Mouse (Mus musculus): Measurements from ENCODE around the gene Pla2g4b.

The Pla2g4b gene

DNA sequence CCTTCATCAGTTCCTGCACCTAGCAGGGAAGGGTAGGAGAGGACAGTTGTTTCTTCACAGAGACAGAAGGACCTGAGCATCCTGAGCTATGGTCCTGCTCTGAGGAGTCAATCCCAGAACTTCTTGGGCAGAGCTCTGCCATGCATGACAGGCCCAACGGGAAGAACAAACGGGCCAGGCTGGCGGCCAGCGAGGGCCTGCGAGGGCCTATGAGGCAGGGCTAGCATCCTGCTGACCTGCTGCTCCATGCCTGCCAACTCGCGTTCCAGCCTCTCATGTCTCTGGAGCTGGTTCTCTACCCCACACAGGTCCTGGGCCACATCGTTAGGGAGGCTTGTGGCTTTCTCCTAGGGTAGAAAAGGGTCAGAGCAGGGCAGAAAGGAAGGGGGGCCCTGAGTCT, 29.0 kb downstream of the Pla2g4b start:
- no peak for DNase-seq (ENCODE audit: low spot score)

GRCm38 (mm10) chr2:120064639-120065038, 31.4 kb downstream of the Pla2g4b start:
- DNase-seq (ENCODE audit: low spot score): no peak

- DNase-seq (ENCODE audit: low spot score): no peak
Measured at GRCm38 (mm10) chr2:120065243-120065642, 32.0 kb downstream of the Pla2g4b start.

- DNase-seq (ENCODE audit: low spot score): peak; percentile 48
Measured at GRCm38 (mm10) chr2:120066224-120066623, 33.0 kb downstream of the Pla2g4b start.

DNA sequence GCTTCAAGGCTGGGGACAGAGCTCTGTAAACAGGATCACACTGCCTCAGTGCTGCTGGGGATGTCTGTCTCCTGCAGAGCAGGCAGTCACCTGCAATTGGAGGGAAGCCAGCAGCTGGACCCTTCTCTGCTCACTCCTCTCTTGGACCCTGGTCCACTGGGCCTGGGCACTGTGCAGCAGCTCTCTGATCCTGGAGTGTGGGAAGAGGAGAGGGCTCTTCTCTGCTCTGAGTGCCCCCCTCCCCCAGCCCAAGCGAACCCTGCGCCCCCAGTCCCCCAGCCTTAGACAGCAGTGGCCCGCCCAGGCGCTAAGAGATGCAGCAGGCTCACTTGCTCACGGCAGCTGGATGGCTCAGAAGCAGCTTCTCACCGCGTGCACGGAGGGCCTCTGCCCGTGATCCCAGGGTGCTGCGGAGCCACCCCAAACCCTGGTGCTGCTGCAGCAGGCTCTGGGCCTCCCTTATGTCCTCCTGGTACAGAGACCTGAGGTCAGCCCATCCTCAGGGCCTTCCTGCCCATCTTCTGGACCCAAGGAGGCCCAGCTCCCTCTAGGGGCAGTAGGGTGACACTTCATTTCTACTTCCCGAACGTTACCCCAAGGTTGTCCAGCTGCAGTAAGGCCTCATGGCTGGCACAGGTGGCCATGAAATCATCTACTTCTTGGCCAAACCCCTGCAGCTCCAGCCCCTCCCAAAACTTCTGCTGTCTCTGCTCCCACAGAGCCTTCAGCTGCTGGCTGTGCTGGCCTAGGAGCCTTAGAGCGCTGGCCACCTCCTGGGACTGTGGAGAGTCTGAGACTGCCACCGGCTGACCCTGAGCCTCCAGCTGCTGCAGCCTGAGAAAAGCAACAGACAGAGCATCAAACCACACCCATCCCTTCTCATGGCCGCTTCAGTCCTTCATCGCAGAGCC, 35.6 kb downstream of the Pla2g4b start:
- peak; percentile 39 for DNase-seq (ENCODE audit: low spot score)

DNA sequence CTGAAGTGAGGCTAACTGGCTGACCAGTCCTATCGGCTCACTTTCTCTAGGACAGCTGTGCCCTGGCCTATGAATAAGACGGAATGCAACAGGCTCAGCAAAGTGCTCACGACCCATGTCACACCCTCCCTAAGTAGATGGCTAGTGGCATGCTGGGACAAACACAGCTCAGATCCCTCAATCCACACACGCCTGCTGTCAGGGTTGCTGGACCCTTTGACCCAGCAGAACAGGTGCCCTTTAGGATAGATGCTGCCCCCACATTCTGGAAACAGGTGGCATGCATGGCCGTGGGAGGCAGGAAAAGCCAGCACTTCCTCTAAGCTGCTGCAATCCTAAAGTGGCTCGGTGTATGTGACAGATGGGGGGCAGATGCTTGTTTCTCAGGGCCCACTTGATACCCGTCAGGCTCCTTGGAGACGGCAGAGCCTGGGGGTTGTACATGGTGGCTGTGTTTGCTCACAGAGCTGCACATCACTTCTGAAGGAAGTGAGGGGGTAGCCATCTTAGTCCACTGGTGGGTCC, 36.3 kb downstream of the Pla2g4b start:
- no peak for DNase-seq (ENCODE audit: low spot score)

DNA sequence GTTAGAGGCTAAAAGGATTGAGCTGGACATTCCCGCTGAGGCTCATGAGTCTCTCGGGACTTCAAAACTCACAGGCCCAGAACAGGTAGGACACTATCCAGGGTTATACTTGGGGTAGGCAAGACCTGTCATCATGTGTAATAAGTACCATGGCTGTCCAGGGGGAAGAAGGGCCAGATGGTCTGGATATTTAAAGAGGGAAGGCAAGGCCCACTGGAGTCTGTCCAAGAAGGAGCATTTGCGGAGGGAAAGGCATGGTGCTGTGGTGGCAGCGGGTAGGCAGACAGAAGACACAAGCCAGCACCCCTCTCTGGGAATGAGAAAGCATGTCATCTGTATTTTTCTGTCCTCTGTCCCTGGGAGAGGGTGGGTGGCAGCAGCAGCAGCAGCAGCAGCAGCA, 40.9 kb downstream of the Pla2g4b start:
- DNase-seq (ENCODE audit: low spot score): no peak

DNA sequence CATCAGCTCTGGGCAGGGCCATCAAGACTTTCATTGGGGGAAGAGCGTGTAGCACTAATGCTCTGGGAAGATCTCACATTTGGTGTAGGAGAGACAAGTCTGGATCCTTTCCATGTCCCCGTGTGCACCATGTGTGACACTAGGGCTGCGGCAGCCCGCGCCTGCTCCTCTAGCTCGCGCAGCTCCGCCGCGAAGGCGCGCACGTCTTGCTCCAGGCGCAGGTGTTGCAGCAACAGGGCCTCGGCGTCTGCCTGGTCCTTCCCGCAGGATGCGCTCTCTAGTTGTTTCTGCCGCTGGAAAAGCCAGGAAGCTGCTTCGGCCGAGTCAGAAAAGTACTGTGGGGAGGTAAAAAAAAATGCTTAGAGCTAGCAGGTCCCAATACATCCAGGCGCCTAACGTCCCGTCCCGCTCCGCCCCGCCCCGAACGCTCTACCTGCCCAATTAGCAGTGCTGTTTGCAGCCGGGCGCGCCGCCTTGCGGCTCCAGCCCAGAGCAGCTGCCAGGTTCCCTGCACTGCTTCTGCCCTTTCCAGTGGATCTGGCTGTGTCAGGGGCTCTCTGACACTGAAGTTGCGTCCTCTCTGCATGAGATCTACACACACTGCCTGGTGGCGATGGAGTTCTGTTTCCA, 43.0 kb downstream of the Pla2g4b start:
- DNase-seq (ENCODE audit: low spot score): peak; percentile 59

- DNase-seq (ENCODE audit: low spot score): no peak
Measured at GRCm38 (mm10) chr2:120082416-120082815, 49.2 kb downstream of the Pla2g4b start.

- DNase-seq (ENCODE audit: low spot score): peak; percentile 72
Measured at GRCm38 (mm10) chr2:120084593-120085361, 51.6 kb downstream of the Pla2g4b start.

DNA sequence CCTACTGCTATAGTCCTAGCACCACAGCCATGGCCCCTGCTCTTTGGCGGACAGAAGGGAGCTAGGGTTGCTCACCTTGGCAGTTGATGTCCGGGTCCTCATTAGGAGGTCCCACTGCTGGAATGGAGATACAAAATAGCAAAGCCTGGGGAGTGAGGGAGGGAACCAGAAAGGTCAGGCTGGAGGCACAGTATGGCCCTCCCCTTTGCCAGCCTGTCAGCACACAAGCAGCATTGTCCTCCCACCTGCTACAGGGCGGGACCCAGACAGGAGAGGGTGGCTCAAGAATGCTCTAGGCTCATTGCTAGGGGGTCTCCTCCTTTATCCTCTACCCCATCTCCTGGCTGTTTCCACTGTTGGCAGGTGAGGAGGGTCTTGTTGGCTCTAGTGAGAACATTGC, 52.8 kb downstream of the Pla2g4b start:
- DNase-seq (ENCODE audit: low spot score): no peak

- DNase-seq (ENCODE audit: low spot score): no peak
Measured at GRCm38 (mm10) chr2:120087391-120087790, 54.2 kb downstream of the Pla2g4b start.

- no peak for DNase-seq (ENCODE audit: low spot score)
Measured at GRCm38 (mm10) chr2:120087897-120088296, 54.7 kb downstream of the Pla2g4b start.

- no peak for DNase-seq (ENCODE audit: low spot score)
Measured at GRCm38 (mm10) chr2:120090979-120091378, 57.8 kb downstream of the Pla2g4b start.
